Mouse (Mus musculus) CD8-positive naive resting alpha-beta T cell, adult 57 days (primary cell): Measurements from ENCODE around the gene Ifi205. TPM values are rescaled to one million over a fixed set of nuclear protein-coding genes. Genes with fewer than 3 reads are reported as not detected.

ENCODE experiments used
- total RNA-seq: library from RNA; stranded (reverse); gene quantifications from one replicate; pipeline ENCODE4 v1.2.4, GENCODE M21; 2023

Ifi205 gene
- total RNA-seq, result 2.1 TPM

GRCm38 (mm10) chr1:174031698-174032097 is at the start of gene Ifi205:
TSS of gene Ifi205 (minus strand) at chr1:174031810.

GRCm38 (mm10) chr1:174066305-174066704 is 34.7 kb upstream of the Ifi205 start, which contains the start of gene Olfr430:
TSS of gene Olfr430 (plus strand) at chr1:174066605.

GRCm38 (mm10) chr1:174048893-174049292 is 17.3 kb upstream of the Ifi205 start, which contains the start of gene Olfr432:
TSS of gene Olfr432 (plus strand) at chr1:174049205.

GRCm38 (mm10) chr1:174040523-174041177 is 9.0 kb upstream of the Ifi205 start, which contains the start of gene Olfr433:
TSS of gene Olfr433 (plus strand) at chr1:174040705.

GRCm38 (mm10) chr1:173982694-173983305 is 48.8 kb downstream of the Ifi205 start, which contains the start of gene Ifi202b:
TSS of gene Ifi202b (minus strand) at chr1:173982744.

Other genes starting within 250 kb of the Ifi205 start
- gene Ifi211, start 118.8 kb downstream of the Ifi205 start, total RNA-seq, result not detected
- 253 TPM for gene Mndal, start 89.3 kb downstream of the Ifi205 start, total RNA-seq
- gene Ifi203, start 89.1 kb downstream of the Ifi205 start, total RNA-seq, result 163 TPM
- not detected for gene Ifi202b, start 49.1 kb downstream of the Ifi205 start, total RNA-seq
- not detected for gene Olfr433, start 8.9 kb upstream of the Ifi205 start, total RNA-seq
- not detected for gene Olfr432, start 17.4 kb upstream of the Ifi205 start, total RNA-seq
- gene Olfr430, start 34.8 kb upstream of the Ifi205 start, total RNA-seq, result not detected
- not detected for gene Olfr429, start 52.5 kb upstream of the Ifi205 start, total RNA-seq
- gene Olfr427, start 65.1 kb upstream of the Ifi205 start, total RNA-seq, result not detected
- not detected for gene Olfr231, start 89.4 kb upstream of the Ifi205 start, total RNA-seq
- not detected for gene Olfr424, start 99.7 kb upstream of the Ifi205 start, total RNA-seq
- gene Olfr420, start 123.8 kb upstream of the Ifi205 start, total RNA-seq, result not detected
- 0.80 TPM for gene Spta1, start 141.0 kb upstream of the Ifi205 start, total RNA-seq
- not detected for gene Olfr419, start 220.3 kb upstream of the Ifi205 start, total RNA-seq